Mouse (Mus musculus) erythroblast, embryonic 14.5 days (primary cell): Measurements from ENCODE around the gene Dcpp1.

ENCODE experiments used
- GATA1 ChIP-seq: IDR thresholded peaks from 2 replicates; pipeline ENCODE4 v1.6.1; 2012; ENCODE audit warnings: low read length, inconsistent platforms, mixed read lengths
- TAL1 ChIP-seq: IDR thresholded peaks from 3 replicates; pipeline ENCODE4 v1.6.1; 2012; ENCODE audit warnings: low read length, inconsistent platforms, mixed read lengths

DNA sequence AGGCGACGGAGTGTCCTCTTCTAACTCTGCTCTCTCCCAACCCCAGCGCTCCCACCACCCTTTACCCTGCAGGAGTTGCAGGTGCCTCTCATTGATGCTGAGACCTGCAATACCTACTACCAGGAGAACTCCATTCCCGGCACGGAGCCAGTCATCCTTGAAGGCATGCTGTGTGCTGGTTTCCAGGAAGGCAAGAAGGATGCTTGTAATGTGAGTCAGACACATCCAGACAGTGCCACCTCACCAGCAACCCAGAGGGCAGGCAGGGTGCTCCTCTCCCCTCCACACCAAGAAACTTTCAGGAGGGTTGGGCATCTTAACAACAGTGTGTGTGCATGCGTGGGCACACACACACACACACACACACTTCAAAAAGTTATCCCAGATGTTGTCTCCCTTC is 23.5 kb upstream of the Dcpp1 start:
- no peak for TF ChIP-seq GATA1
- no peak for TF ChIP-seq TAL1
